Mouse (Mus musculus) gastrocnemius, adult 8-10 months (tissue): ENCODE measurements around the gene Slc25a30. TPM values are rescaled to one million over a fixed set of nuclear protein-coding genes. Genes with fewer than 3 reads are reported as not detected.
"Not testable (repeated sequence)": the region's sequence is repeated elsewhere in the genome, so short reads cannot be mapped to it uniquely, and the experiment has no call there.

Experiments
- DNase-seq, 2 experiments: peaks; one replicate each; pipeline ENCODE4 v3.0.0; 2022; ENCODE audit warnings: low spot score in 2 of 2
- total RNA-seq, 4 experiments: library from RNA; stranded (reverse); gene quantifications; 2 replicates each; pipeline ENCODE4 v1.2.4; 2022

Slc25a30 gene
- total RNA-seq, 4 experiments from 2014 or later = 5.9 to 12.2 (median 7.2) TPM

DNA sequence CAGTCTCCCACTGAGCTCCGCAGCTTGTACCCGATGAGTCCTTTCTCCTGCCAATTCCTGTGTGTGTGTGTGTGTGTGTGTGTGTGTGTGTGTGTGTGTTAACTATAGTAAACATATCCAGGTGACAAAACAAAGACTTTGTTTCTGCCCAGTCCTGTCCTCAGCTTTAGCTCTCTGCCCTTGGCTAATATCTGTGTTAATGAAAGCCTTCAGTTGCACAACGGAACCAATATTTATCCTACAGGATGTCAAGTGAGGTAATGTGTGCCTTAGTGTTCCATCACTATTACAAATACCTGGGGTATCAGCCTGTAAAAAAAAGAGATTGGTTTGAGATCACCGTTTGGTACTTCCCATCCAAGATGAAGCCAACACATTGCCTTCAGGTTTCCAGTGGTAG, 6.3 kb upstream of the Slc25a30 start:
- DNase-seq = no peak

DNA sequence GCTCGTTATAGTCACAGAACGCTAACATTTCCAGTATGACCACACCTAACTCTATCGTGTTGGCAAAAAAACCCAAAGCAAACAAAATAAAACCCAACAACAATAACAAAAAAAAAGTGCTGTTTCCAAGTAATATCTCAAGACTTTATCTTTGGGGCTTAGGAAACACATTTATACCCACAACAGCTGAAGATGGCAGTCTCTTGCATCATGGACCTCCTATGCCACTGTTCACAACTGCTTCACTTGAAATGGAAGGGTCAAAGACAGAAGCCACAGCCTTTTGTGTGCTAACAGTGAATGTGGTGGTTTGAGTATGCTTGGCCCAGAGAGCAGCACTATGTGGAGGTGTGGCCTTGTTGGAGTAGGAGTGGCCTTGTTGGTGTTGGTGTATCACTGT, 4.5 kb upstream of the Slc25a30 start:
- no peak for DNase-seq

DNA sequence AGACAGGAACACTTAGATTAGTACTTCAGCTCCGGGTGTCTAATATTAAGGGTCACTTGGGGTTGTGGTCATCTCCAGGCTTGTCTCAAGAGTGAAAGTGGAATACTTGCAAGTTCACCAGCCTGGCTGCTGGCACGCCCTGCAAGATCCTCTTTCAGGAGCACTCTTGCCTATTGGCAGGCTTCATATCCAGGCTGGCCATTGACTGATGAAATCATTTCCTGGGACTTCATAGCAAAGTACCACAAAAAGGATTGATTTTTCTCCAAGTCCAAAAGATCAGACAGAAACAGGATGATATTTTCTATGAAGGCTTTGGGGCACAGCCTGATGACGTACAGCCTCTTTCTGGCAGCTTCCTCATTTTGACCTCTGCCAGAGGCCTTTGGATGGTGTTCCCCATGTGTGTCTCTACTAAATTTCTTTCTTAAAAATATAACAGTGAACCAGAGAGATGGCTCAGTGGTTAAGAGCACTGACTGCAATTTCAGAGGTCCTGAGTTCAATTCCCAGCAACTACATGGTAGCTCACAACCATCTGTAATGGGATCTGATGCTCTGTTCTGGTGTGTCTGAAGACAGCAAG, 3.7 kb upstream of the Slc25a30 start:
- DNase-seq = peak; percentile 52 to 67

DNA sequence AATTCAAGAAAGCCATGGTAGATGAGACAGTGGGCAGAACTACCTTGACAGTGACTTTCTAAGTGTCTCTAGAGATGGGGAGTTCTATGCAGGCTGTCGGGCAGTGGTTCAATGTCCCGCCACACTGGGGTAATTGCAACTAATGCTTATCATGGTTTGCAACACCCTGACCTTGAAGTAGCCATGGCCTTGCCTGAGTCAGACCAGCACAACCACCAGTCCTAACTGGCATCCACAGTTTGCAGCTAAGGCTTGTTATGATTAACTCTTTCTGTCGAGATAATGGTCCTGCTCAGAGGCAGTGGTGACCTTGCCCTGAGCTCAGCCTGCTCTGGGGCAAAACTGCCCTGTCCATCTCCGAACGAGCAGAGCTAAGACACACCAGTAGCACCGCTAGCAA, 2.5 kb upstream of the Slc25a30 start:
- no peak for DNase-seq

DNA sequence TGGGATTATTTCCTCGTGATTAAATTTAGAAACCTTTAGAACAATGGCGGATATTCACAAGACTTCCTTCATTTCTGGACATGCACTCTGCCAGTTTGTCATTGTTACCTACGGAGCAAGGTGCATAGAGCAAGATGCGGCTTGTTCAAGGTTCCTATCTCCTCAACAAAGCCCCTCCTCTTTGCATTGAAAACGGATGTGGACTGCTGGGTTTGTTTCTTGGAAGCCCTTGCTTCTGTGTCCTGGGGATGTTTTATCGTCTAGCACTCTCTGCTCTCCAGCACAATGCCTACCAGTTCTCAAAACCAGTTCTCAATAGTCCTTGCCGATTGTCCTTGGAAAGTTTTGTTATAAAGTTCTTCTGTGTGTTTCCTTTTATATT, 948 bp upstream of the Slc25a30 start:
- DNase-seq = no peak

DNA sequence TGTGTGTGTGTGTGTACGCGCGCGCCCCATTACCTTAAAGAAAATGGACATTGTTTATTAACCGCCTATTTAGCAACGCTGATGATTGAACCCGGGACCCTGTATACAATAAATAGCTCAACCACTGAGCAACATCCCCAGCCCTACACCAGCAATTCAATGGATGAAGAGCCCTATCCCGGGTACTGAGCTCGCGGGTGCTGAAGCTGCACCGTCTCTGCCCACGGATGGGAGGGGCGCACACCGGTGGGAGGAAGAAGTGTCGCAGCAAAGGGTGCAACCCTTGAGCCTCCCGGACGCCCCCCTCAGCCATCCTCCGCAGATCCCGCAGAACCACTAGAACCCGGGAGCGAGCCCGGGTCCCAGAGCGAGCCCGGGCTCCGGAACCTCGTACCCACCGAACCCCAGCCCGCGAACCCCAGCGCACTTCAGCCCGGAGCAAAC, 391 bp downstream of the Slc25a30 start:
- DNase-seq = no peak

DNA sequence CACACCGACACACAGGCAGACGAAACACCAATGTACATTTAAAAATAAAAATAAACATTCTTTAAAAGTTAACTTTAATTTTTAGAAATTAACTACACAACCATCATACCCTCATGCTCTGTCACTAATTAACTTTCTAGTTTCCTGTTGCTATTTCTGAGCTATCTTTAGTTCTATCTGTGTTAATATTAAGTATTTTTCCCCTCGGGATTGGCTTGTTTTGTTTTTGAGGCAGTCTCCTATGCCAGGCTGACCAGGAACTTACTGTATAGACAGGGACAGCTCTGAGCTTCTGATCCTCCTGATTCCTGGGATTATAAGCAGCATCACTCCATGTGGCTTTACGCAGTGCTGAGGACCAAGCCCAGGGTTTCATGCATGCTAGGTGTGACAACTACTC, 6.9 kb downstream of the Slc25a30 start:
- DNase-seq = no peak

DNA sequence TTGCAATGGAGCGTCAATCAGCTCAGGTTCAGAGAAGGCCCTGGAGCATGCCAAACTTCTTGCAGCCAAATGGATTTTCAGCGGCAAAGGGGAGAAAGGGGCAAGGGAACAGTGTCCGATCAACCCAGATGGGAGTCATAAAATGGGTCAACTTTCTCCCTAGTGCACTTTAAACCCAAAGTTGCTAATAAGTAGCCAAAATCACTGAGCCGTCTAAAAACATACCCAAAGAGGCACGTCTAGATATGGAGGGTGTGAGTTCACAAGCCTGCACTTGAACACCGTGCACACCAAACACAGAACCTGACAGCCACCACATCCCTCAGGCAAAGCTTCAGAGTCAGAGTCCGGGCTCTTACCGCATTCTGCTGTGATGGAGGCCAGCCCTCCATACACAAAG, 10.2 kb downstream of the Slc25a30 start:
- no peak for DNase-seq

DNA sequence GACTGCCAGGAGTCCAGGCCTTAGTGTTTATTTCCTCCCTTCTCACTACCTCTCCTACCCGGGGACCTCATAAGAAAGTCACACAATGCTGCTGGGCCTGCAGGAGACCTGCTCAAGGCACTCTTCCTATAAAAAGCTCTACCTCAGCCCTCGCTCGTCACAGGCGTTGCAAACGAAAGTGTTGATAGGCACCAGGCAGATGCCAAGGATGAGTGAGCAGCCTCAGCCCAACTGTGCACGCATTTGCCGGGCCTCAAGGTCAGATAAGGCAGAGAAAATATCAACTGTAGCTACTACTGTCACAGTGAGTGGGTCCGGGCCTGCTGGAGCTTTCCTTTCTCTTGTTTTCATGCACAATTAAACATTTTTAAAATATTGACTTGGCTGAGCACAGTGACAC, 13.4 kb downstream of the Slc25a30 start:
- DNase-seq = no peak

DNA sequence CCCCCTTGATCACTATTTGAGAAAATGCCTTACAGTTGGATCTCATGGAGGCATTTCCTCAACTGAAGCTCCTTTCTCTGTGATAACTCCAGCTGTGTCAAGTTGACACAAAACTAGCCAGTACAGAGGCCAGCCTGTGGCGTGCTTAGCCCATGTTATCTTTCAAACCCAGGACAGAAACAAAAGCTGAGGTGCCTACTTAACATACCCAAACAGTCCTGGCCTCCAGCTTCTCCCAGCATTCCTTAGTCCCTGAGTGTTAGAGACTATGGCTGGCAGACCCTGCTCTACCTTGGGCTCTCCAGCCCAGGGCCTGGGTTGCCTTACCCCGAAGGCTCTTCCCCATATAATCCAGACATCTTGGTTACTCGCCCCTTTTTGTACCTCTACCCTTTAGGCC, 14.4 kb downstream of the Slc25a30 start:
- not testable (repeated sequence) for DNase-seq

DNA sequence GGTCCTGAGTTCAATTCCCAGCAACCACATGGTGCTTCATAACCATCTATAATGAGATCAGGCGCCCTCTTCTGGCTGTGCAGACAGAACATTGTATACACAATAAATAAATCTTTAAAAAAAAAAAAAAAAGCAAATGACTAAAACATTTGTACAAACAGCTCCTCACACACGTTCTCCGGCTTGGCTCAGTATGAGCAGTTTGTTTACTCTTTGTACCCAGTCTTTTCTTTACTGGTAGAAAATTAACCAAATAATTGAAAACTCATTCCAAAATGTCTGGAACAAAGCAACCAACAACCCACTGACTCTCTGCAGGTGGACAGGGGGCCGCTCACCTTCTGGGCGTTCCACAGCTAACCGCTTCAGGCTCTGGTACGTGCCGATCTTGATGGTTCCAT, 15.7 kb downstream of the Slc25a30 start:
- no peak for DNase-seq

DNA sequence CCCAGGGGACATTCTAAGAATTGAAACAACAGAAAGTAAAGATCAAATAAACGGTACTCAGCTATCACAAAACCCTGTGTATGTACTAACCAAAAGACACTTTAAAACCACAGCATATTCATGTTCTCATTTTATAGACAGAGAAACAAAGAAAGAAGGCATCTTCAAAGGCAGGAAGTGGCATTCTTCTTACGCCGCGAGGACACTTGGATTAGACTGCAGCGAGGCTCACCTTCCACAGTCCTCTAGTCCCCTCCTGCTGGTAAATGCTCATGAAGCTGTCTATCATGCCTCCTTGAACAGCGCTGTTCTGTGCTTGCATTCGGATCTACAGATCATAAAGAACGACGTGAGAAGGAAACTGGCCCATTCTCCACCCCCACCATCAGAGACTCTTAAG, 17.5 kb downstream of the Slc25a30 start:
- no peak for DNase-seq

DNA sequence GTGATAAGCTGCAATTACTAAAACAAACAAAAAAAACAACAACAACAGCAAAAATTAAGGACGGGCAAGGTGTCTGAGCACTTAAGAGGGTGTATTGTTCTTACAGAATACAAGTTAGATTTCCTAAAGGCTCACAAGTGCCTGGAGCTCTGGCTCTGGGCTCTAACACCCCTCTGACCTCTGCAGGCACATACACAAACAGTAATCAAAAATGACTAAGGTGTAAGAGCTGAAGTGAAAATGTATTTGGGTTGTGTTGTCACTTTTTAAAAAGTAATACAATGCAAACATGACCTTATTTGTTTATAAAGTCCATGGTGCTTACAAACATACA, 18.6 kb downstream of the Slc25a30 start:
- DNase-seq = no peak

DNA sequence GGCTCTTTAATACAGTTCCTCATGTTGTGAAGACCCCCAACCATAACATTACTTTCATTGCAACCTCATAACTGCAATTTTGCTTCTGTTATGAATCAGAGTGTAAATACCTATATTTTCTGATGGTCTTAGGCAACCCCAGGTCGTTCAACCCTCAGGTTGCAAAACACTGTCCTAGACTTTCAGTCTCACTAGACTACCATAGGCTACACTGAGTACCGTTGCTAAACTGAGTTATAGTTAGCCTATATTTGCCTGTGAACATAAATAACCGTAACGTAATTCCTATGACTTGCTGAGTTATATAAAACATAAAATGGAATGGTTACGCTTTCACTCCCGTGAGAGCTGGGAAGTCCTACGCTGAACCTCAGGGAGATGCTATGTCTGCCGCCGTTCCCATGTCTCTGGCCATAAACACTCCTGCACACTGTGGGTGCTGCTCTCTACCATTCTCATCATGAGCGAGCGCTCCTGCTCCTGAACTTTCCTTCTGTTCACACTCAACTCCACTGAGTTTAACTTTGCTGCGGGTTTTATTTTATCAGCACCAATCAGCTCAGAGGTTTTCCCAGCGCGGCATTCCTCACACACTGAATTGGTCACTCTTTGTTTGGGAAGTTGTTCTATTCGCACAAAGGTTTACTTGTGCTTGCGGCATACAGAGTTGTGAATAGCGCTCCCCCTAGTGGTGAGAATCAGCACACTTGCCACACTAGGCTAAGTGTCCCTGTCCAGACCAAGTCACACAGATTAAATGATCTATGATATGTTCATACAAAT, 19.2 kb downstream of the Slc25a30 start:
- peak; percentile 36 to 56 for DNase-seq

DNA sequence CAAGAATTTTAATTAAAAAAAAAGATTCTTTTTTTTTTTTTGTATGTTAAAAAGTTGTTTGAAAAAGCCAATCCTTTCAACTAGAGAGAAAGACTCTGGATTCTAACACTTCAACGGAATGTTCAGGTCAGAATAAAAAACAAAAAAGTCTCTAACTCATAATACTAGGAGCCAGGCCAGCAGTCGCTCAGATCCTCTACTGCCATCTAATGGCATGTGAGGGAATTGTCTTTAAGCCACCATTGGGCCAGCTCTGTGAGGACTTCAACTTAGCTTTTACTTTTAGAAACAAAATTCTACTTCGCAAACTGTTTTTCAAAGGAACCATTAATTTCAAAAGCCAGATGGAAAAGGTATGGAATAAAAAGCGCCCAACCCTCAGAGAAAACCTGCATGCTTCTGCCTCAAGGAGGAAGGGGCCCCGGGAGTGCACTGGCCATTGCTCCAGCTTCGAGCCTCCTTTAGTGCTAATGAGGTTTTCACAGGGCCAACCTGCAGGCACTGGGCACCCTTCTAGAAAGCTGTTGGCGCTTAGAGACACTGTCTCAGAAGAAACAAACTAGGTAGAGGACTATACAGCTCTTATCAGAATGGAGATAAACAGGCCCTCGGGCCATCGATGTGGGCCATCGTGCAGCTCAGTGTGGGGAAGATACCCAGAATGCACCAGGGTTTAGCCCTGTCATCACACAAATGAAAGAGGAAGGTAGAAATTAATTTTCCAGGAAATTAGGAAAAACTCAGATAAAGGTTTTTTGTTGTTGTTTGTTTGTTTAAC, 25.6 kb downstream of the Slc25a30 start:
- no peak for DNase-seq

DNA sequence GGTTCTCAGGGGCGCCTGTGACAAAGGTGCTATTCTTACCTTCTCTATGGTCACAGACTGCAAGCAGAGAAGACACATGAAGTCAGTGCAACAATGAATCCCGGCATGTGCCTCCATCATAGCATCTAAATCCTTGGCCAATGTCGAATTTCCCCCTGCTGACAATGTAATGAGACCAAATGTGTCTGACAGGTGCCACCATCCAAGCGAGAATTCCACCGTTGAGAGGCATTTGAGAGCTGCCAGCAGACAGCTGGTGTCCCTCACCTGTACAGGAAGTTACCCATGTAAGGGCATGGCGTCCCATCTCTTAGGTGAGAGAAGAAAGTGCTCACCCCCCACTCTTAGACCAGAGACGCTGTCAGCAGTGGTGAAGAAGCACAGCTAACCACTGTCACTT, 28.4 kb downstream of the Slc25a30 start:
- DNase-seq = no peak

DNA sequence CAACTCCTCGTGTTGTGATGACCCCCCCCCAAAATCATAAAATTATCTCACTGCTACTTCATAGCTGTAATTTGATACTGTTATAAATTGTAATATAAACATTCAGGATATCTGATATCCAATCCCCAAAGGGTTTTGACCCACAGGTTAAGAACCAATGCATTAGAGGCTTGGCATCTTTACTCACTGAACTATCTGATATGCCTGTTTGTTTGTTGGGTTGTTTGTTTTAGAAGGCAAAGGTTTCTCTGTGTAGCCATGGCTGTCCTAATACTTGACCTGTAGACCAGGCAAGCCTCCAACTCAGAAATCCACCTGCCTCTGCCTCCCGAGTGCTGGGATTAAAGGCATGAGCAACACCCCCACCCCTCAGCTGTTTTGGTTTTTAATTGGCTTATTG, 29.0 kb downstream of the Slc25a30 start:
- no peak for DNase-seq

DNA sequence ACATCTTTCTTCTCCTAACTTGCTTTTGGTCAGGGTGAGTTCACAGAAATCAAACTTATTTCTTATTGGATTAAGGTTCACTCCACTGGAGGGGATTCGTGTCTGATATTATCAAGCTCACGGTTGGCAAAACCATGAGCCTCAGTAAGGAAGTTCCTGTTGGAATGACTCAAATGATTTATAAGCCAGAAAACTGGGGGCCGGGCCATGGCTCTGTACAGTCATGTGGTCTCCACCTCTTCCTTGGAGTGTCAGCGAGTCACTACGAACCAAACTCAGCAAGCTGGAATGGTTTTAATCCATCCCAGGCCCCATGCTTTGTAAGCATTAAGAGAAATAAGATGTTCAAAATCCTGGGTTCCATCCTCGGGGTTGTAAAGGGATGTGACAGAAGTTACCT, 29.9 kb downstream of the Slc25a30 start:
- DNase-seq = no peak

DNA sequence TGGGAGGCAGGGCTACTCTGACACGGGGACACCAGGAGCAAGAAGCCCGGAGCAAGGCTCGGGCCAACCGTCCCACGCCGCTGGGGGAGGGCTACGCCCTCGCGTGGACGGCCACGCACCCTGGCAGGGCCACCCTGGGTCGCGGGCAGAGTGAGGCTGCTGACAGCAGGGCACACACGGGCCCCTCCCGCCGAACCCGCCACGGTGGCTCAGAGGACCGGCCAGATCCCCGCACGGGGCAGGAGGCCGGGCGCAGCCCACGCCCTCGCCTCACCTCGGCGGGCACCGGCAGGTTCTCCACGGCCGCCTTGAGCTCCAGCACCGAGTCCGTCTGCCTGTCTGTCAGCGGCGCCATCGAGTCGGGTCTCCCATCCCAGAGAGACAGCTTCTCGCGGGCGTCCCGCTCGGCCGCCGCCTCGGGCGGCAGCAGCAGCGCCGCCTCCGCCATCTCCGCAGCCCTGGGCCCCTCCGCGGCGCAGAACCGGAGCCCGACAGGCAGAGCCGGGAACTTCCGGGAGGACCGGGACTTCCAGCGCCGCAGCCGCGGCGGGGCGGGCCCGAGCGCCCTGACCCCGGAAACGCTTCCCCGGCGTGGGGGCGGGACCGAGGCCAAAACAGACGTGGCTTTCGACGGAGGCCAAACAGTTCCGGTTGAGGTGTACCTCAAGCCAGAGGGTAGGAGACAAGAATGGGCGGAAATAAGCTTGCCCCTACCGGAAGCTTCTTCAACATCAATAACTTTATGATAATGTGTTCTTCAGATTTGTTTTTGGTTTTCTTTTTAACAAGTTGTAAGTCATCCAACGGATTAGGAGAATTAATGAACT, 32.6 kb downstream of the Slc25a30 start, which contains the start of gene Cog3:
Gene Cog3, minus strand, starts transcription at position 527 of the 827 bp plus-strand sequence.
- DNase-seq = peak; percentile 95

DNA sequence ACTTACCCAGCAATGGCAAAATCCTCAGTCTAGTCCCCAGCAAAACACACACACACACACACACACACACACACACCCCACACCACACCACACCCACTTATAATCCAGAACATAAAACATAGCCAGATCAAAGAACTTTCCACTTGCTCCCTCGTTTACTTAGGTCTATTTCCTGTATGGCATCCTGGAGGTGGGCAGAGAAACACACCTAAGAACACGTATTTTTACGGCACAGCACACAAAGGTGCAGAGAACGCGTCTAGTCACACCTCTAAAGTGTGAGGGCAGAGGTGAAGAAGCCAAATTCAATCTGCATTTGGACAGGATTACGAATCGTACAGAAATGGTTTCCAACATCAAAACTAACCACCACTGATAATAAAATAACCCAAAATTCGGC, 33.6 kb downstream of the Slc25a30 start:
- no peak for DNase-seq

DNA sequence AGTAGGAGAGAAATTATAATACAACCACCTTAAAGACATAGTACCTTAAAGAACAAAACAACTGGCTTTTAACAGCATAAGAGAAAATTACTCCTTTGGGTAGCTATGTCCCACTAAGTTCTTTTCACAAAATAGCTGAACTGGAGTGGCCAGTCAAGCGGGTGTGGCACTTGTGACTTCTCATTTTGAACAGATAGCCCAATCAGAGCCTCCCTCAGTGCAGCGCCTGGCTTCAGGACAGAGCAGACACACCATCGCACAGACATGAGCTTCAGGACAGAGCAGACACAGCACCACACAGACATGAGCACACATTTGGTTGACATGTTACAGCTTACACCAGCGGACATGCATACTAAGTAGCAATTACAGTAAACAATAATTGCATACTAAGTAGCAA, 35.8 kb downstream of the Slc25a30 start:
- no peak for DNase-seq

DNA sequence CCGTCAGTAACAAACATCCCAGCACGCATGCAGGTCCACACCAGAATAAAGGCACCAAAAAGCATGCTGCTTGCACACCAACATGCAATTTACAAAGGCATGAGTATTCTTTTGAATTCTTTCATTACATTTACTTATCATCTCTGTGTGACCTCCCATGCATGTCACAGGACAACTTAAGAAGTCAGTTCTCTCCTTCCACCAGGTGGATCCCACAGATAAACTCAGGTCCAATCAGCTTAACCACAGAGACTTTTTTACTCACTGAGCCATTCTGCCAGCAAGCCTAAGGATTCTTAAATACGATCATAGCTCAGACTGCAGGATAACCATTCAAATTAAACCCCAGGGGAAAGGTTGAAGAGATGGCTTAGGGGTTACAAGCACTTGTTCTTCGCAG, 37.7 kb downstream of the Slc25a30 start:
- no peak for DNase-seq
